Comparison of ENCODE assay signal across 11 mouse cellular contexts in the genomic region with DNA sequence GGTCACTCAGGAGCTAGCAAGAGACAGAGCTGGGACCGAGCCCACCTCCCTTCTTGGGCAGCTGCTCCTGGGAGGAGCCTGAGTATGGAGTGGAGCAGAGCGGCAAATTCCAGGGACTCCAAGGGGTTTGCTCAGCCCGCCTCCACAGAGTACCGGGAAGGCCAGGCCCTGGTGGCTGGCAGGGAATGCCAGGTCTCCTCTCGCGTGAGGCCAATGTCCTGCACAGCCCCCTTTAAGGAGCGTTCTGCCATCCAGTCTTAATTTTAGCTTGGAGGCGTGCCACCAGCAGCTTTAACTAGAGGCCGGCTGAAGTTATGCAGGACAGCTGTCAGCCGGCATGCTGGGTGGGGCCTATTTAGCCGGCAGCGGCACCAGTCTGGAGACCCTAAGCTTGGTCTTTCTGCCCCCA. TPM values are rescaled to one million over a fixed set of nuclear protein-coding genes. Genes with fewer than 3 reads are reported as not detected.
DNase-seq lines count a peak whose midpoint lies in the region; ATAC-seq and TF ChIP-seq lines count a peak whose summit lies in the region.
"Had no signal": no experiment of that assay in that cellular context is flagged by ENCODE, and none has a peak within 500 bp of the region (broad histone marks: within the 10 kb centered on the region; RNA-seq: fewer than 3 reads in every experiment).

TSS of gene Cav3 (plus strand) at position 165 of the 409 bp plus-strand sequence.

- H3K4me1 ChIP-seq in heart, embryonic 10.5 days: peaks cover 36% of the 10 kb centered on the region
- H3K4me1 ChIP-seq in lung, embryonic 15.5 days: peaks cover 5% of the 10 kb centered on the region
- no peaks in the 10 kb centered on the region for H3K4me1 ChIP-seq in forebrain, embryonic 12.5 days

- DNase-seq in kidney, postnatal 4 days: peak; percentile 31 to 47
- no peak for DNase-seq in kidney, adult 9 months
- peak; percentile 87 for DNase-seq in gastrocnemius, adult 2 months
- DNase-seq in heart, embryonic 10.5 days (ENCODE audit: low spot score): peak; percentile 89
- no peak for DNase-seq in frontal cortex, postnatal 25 days (ENCODE audit: low spot score in 2 of 2)
- DNase-seq in spleen, adult 18-20 months: no peak
- DNase-seq: adrenal gland, adult 8-10 months had no signal

- peak within 1 kb of the TSS; percentile 94 for H3K27ac ChIP-seq in gastrocnemius, adult 2 months
- peak within 1 kb of the TSS; percentile 85 for H3K27ac ChIP-seq in heart, embryonic 10.5 days
- no peak within 1 kb of the TSS for H3K27ac ChIP-seq in lung, embryonic 15.5 days
- no peak within 1 kb of the TSS for H3K27ac ChIP-seq in forebrain, embryonic 12.5 days

- H3K27me3 ChIP-seq in heart, embryonic 10.5 days (ENCODE audit: insufficient read depth, poor library complexity, severe bottlenecking): no peaks in the 10 kb centered on the region
- no peaks in the 10 kb centered on the region for H3K27me3 ChIP-seq in lung, embryonic 15.5 days
- no peaks in the 10 kb centered on the region for H3K27me3 ChIP-seq in forebrain, embryonic 12.5 days

- 0 out of 2 replicates have a peak within 1 kb of the TSS, but pooled peaks have one; percentile 14 for H3K4me2 ChIP-seq in lung, embryonic 15.5 days
- H3K4me2 ChIP-seq in forebrain, embryonic 12.5 days: no peak within 1 kb of the TSS

- no peaks in the 10 kb centered on the region for H3K9me3 ChIP-seq in heart, embryonic 10.5 days
- H3K9me3 ChIP-seq in lung, embryonic 15.5 days: no peaks in the 10 kb centered on the region
- no peaks in the 10 kb centered on the region for H3K9me3 ChIP-seq in forebrain, embryonic 12.5 days

- no peaks in the 10 kb centered on the region for H3K36me3 ChIP-seq in heart, embryonic 10.5 days
- H3K36me3 ChIP-seq in lung, embryonic 15.5 days: no peaks in the 10 kb centered on the region
- no peaks in the 10 kb centered on the region for H3K36me3 ChIP-seq in forebrain, embryonic 12.5 days (replicated peaks)

- intact Hi-C loops in gastrocnemius, adult 2 months (cut with DNase I): no loop called here

- peak; percentile 83 for ATAC-seq in lung, embryonic 15.5 days (ENCODE audit: borderline replicate concordance, extremely low read depth, low FRiP score, low TSS enrichment)
- ATAC-seq in forebrain, embryonic 12.5 days (ENCODE audit: low FRiP score): no peak

- peak within 1 kb of the TSS; percentile 80 for H3K4me3 ChIP-seq in gastrocnemius, adult 2 months
- H3K4me3 ChIP-seq in heart, embryonic 10.5 days: peak within 1 kb of the TSS; percentile 41
- no peak within 1 kb of the TSS for H3K4me3 ChIP-seq in lung, embryonic 15.5 days
- H3K4me3 ChIP-seq in forebrain, embryonic 12.5 days (replicated peaks): no peak within 1 kb of the TSS

- peak; percentile 2; the same call in 1 of the 2 replicates for TF ChIP-seq CTCF in gastrocnemius, adult 2 months (IDR thresholded peaks at IDR 0.05)

- no peak within 1 kb of the TSS for H3K9ac ChIP-seq in lung, embryonic 15.5 days
- no peak within 1 kb of the TSS for H3K9ac ChIP-seq in forebrain, embryonic 12.5 days

- 36% methylated on average over 12 of the region's 12 CpGs for WGBS in heart, embryonic 10.5 days
- 32% methylated on average over 12 of the region's 12 CpGs for WGBS in lung, embryonic 15.5 days
- 87% methylated on average over 12 of the region's 12 CpGs for WGBS in forebrain, embryonic 12.5 days

RNA-seq across cellular contexts. Expression of gene Cav3, which starts in this region (rescaled TPM):
- 10 to 100 TPM; 65.6 to 68.2 TPM for total RNA-seq in gastrocnemius, adult 2 months (2021)
- 27.8 and 64.0 TPM in 2 replicates for polyA plus RNA-seq in heart, embryonic 10.5 days (2016; fragmentation: Nextera tagmentation; extraction: Ambion mirVana)
- polyA plus RNA-seq in lung, embryonic 15.5 days (2015; fragmentation: Nextera tagmentation; extraction: Ambion mirVana): 3.5 and 3.8 TPM in 2 replicates
- 0.22 TPM in 1 of 2 replicates, not detected in the other for polyA plus RNA-seq in forebrain, embryonic 12.5 days (2016; fragmentation: Nextera tagmentation; extraction: Ambion mirVana)
- total RNA-seq: adrenal gland, adult 8-10 months; hematopoietic stem cell, adult 5-6 weeks had no signal
- polyA plus RNA-seq: liver, adult 2 months had no signal

Comparison
In these comparisons a context has a peak if more than half of its experiments do, and no peak if none do; other contexts are left out.
1. DNase-seq: peak in kidney, postnatal 4 days (2 of 2), gastrocnemius, adult 2 months (single experiment) and heart, embryonic 10.5 days (single experiment); none in kidney, adult 9 months (single experiment), frontal cortex, postnatal 25 days (0 of 2) and spleen, adult 18-20 months (0 of 2).
2. H3K27ac ChIP-seq: peak in gastrocnemius, adult 2 months (single experiment) and heart, embryonic 10.5 days (single experiment); none in lung, embryonic 15.5 days (single experiment) and forebrain, embryonic 12.5 days (single experiment).
3. H3K4me3 ChIP-seq: peak in gastrocnemius, adult 2 months (single experiment) and heart, embryonic 10.5 days (single experiment); none in lung, embryonic 15.5 days (single experiment) and forebrain, embryonic 12.5 days (single experiment).